Mouse (Mus musculus) kidney, adult 2 months (tissue): ENCODE measurements around the gene Sgcb.

Experiments
- CTCF ChIP-seq: fragments of 200-500 bp; conservative IDR thresholded peaks from 2 replicates; pipeline ENCODE4 v1.5.1; 2011; ENCODE audit warnings: low read depth, mild to moderate bottlenecking, control low read depth, low read length, moderate library complexity, mixed read lengths; ENCODE audit not compliant: insufficient read depth, insufficient read length
- POLR2A ChIP-seq: fragments of 200-500 bp; IDR thresholded peaks from one replicate; pipeline ENCODE4 v1.6.1; 2011; ENCODE audit warnings: low read depth, low read length, control low read depth

GRCm38 (mm10) chr5:73627991-73628390 lies 19.6 kb downstream of the Sgcb start:
- TF ChIP-seq POLR2A = no peak
- no peak for TF ChIP-seq CTCF
